ENCODE assay signal across 8 mouse cellular contexts in the genomic region with DNA sequence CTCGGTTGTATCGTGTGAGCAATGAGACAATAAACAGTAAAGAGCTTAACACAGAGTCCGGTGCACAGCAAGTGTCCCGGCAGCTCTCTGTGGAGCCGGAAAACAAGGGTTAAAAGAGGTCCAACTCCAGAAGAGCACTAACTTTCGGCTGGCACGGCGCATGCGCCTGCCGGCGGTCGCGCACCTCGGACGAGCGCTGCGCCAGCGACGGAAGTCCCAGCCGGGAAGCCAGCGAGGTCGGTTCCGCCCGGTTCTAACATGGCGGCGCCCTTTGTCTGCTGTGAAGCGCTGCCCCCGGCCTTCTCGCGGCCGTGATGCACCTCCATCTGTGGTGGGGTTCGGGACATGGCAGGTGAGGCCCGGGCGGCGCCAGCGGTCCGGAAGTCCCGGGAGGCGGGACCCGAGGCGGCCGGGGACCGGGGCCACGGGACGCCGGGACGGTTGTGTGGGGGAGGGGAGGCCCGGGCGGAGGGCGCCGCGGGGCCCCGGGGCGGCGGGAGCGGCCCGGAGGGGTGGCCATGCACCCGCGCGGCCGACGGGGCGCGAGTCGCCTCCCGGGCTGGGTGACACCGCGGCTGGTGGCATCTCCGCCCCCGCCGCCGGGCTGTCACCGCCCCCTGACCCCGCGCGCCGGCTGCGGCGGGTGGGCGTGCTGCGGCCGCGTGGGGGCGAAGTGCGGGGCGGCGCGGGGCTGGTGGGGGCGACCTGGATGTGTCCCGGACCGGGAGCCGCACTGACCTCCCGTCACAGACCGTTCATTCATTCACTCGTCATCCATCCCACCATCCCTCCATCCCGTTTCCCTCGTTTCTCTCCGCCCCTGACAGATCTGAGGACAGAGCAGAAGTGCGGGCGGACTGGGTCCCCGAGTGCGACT. TPM values are rescaled to one million over a fixed set of nuclear protein-coding genes. Genes with fewer than 3 reads are reported as not detected.
DNase-seq lines count a peak whose midpoint lies in the region; ATAC-seq and TF ChIP-seq lines count a peak whose summit lies in the region.

A gene (plus strand): TSS at position 204 of the 877 bp plus-strand sequence.

- H3K9ac ChIP-seq in lung, embryonic 16.5 days (ENCODE audit: low read length), result peak within 1 kb of the TSS; percentile 94

- TF ChIP-seq CTCF in thymus, adult 2 months (IDR thresholded peaks at IDR 0.05; ENCODE audit: borderline replicate concordance, control insufficient read depth, extremely low read depth, insufficient read depth, low read length, poor library complexity), result 0 out of 2 replicates have a peak, but pooled peaks have one; percentile 31

- peaks cover 13% of the 10 kb centered on the region for H3K4me1 ChIP-seq in lung, embryonic 16.5 days (replicated peaks; ENCODE audit: control insufficient read depth, insufficient read depth, low read length)
- peaks cover 21% of the 10 kb centered on the region for H3K4me1 ChIP-seq in thymus, adult 2 months (replicated peaks; ENCODE audit: control insufficient read depth, insufficient read depth, low read length)

- H3K27ac ChIP-seq in lung, embryonic 16.5 days (ENCODE audit: low read length), result peak within 1 kb of the TSS; percentile 37; the same call in 1 of the 2 replicates
- H3K27ac ChIP-seq in thymus, adult 2 months (ENCODE audit: control insufficient read depth, insufficient read depth, low read length), result no peak within 1 kb of the TSS

- no peaks in the 10 kb centered on the region for H3K27me3 ChIP-seq in lung, embryonic 16.5 days (ENCODE audit: control insufficient read depth, insufficient read depth, low read depth, low read length)
- H3K27me3 ChIP-seq in thymus, adult 2 months (ENCODE audit: control insufficient read depth, insufficient read depth, low read length), result no peaks in the 10 kb centered on the region

- peak within 1 kb of the TSS; percentile 96 for H3K4me3 ChIP-seq in lung, embryonic 16.5 days (ENCODE audit: low read length)
- peak within 1 kb of the TSS; percentile 86 for H3K4me3 ChIP-seq in thymus, adult 2 months (ENCODE audit: control insufficient read depth, insufficient read depth, low read length)

- peak; percentile 93 for ATAC-seq in frontal cortex, adult (ENCODE audit: low TSS enrichment)
- peak; percentile 89 to 91 for ATAC-seq in hematopoietic stem cell, adult 5-6 weeks (replicated peaks in 1 of 2; ENCODE audit: insufficient read depth in 1 of 2, low FRiP score in 2 of 2, low TSS enrichment in 1 of 2, low read depth in 1 of 2, poor library complexity in 2 of 2, severe bottlenecking in 2 of 2)
- peak; percentile 95 for ATAC-seq in lung, embryonic 16.5 days (ENCODE audit: low read depth)

- peak; percentile 93 for DNase-seq in MN1 (ENCODE audit: low spot score)
- peak; percentile 83 for DNase-seq in cerebellum, adult 8-10 months
- DNase-seq in layer of hippocampus, adult 9-11 months, result peak; percentile 88
- DNase-seq in ovary, adult 18-20 months (ENCODE audit: low spot score), result peak; percentile 84
- peak; percentile 90 for DNase-seq in thymus, adult 2 months

- H3K4me2 ChIP-seq in lung, embryonic 16.5 days (ENCODE audit: low read depth, low read length), result peak within 1 kb of the TSS; percentile 80

- peaks cover 12% of the 10 kb centered on the region for H3K36me3 ChIP-seq in lung, embryonic 16.5 days (ENCODE audit: control insufficient read depth, insufficient read depth, low read length)
- H3K36me3 ChIP-seq in thymus, adult 2 months (ENCODE audit: control insufficient read depth, insufficient read depth, low read length), result peaks cover 14% of the 10 kb centered on the region

- peak; percentile 35; the same call in 1 of the 2 replicates for TF ChIP-seq POLR2A in thymus, adult 2 months (IDR thresholded peaks at IDR 0.05; ENCODE audit: control insufficient read depth, extremely low read depth, insufficient read depth, low read length, poor library complexity)

- under 1% methylated on average over 62 of the region's 102 CpGs for WGBS in lung, embryonic 16.5 days
- WGBS in thymus, adult 2 months, result under 1% methylated on average over 98 of the region's 102 CpGs

- H3K9me3 ChIP-seq in lung, embryonic 16.5 days (ENCODE audit: control insufficient read depth, low read length), result no peaks in the 10 kb centered on the region

RNA-seq across cellular contexts. Expression of the gene that starts here (rescaled TPM):
- total RNA-seq in hematopoietic stem cell, adult 5-6 weeks (2017), result 22.1 and 22.3 TPM in 2 replicates
- polyA plus RNA-seq in lung, embryonic 16.5 days (2015; fragmentation: Nextera tagmentation; extraction: Ambion mirVana), result 30.6 and 30.8 TPM in 2 replicates
- 87.3 and 98.6 TPM in 2 replicates for polyA plus RNA-seq in thymus, adult 2 months (2012; rRNA removed)
